Mouse (Mus musculus) kidney, adult 2 months (tissue): ENCODE results near the gene Tmem190.
A peak's percentile ranks its signal among the peaks of the same experiment; 100 is the strongest.

Experiments used
- CTCF ChIP-seq: fragments of 200-500 bp; conservative IDR thresholded peaks from 2 replicates; pipeline ENCODE4 v1.5.1; 2011; ENCODE audit warnings: low read depth, mild to moderate bottlenecking, control low read depth, low read length, moderate library complexity, mixed read lengths; ENCODE audit not compliant: insufficient read depth, insufficient read length
- POLR2A ChIP-seq: fragments of 200-500 bp; IDR thresholded peaks from one replicate; pipeline ENCODE4 v1.6.1; 2011; ENCODE audit warnings: low read depth, low read length, control low read depth

GRCm38 (mm10) chr7:4806716-4807115 lies 24.0 kb downstream of the Tmem190 start:
- TF ChIP-seq CTCF (0 out of 2 replicates have a peak, but pooled peaks have one; percentile 11), POLR2A (no peak)
